Mouse (Mus musculus) kidney, adult 2 months (tissue): ENCODE data around the gene Ap2s1.
"Not testable (repeated sequence)": the region's sequence is repeated elsewhere in the genome, so short reads cannot be mapped to it uniquely, and the experiment has no call there.

Source experiments
- CTCF ChIP-seq: fragments of 200-500 bp; conservative IDR thresholded peaks from 2 replicates; pipeline ENCODE4 v1.5.1; 2011; ENCODE audit warnings: low read depth, mild to moderate bottlenecking, control low read depth, low read length, moderate library complexity, mixed read lengths; ENCODE audit not compliant: insufficient read depth, insufficient read length
- POLR2A ChIP-seq: fragments of 200-500 bp; IDR thresholded peaks from one replicate; pipeline ENCODE4 v1.6.1; 2011; ENCODE audit warnings: low read depth, low read length, control low read depth

DNA sequence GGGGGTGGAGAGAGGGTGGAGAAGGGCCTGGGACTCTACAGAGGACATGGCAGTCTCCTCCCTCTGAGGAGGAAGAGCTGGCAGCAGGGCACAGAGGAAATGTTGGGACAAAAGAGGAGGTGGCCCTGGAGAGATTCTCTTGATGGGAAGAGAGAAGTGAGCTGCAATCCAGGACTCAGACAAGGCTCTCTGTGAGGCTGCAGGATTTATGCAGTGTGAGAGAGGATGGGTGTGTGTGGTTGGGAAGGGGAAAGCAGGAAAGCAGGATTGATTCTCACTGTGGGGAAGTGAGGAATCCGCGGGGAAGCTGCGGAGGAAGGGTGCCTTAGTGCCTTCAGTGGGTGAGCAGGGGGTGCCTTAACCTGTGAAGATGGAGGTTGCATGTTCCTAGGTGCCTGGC lies 15.7 kb upstream of the Ap2s1 start:
- not testable (repeated sequence) for TF ChIP-seq CTCF, POLR2A
